Mouse (Mus musculus): ENCODE measurements around the gene Kidins220.

DNA sequence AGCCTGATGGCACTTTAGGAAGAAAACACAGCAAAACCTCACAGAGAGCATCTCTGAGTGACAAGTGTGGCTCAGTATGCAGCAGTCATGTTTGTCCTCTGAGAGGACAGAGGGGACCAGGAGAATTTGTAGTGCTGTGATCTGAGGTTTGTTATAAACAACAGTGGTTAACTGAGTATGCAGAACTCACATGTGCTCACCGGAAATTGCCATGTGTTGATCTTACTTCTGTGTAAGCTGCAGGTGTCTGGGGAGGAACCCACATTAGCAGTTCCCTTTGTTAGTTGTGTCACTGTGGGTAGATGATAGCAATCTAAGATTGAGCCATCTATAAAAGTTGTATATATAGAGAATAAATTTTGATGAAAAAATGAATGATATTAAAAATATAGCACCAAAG, 35.7 kb downstream of the Kidins220 start:
- TF ChIP-seq POLR2A (IDR thresholded peaks at IDR 0.05; ENCODE audit: insufficient read depth, low read length) (no peak), EP300 (IDR thresholded peaks at IDR 0.05; ENCODE audit: insufficient read depth, low read depth, low read length) (no peak)

Data from ES-Bruce4 (cell line).